Mouse (Mus musculus) frontal cortex, postnatal 36 days (tissue): ENCODE data around the gene Gatad2a.

ENCODE experiments used
- DNase-seq, 2 experiments: peaks; one replicate each; pipeline ENCODE4 v3.0.0; 2022; ENCODE audit warnings: low spot score in 2 of 2

Gene Gatad2a

DNA sequence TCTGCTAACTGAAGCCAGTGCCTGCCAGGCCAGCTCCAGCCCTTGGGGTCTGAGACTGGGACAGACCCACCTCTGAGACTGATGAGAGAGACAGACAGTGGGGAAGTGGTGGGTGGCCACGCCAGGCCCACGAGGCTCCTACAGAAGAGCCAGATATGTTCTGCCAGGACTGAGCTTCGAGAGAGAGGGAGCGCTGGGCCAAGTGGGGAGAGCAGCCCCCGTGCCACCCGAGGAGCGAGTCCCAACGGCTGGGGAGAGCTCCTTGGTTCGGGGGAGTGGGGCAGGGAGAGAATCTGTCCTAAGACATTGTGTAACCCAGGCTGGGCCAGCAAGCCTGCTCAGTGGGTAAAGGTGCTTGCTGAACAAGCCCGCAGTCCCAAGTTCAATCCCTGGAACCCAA, 119.2 kb downstream of the Gatad2a start:
- no peak for DNase-seq

DNA sequence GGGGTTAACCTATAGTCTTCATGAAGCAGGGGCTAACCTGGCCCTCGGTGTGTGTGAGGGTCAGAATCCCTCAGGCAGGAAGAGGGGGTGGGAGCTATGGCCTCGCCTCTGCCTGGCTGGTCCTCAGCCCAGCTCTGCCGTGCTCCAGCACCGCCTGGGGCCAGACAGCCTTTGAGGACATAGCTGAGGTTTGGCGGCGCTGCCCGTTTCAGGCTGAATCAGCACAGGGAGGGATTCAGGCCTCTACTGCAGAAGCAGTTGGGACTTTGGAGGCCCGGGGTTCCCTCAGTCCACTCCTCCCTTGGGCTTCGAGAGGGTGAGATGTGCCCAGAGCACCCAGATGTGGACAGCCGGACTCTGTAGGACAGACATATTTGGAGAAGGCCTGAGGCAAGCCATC, 120.1 kb downstream of the Gatad2a start:
- no peak for DNase-seq

DNA sequence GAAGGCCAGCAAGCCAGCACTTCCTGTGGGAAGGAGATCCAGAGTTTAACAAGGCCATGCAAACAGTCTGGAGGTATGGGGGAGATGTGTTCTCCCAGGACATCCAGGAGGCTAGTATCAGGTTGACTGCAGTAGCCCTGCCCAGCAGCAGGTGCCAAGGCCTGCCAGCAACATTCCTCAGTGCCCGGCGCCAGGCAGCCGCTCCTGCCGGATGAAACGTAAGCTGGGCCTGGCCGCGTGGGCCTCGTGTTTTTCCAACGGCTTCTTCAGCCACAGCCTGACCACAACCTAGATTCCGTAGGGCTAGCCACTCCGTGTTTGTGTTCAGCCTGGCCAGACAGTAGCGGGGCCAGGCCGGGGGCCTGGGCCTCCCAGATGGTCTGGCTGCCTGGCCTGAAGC, 121.5 kb downstream of the Gatad2a start:
- no peak for DNase-seq

- peak; percentile 80 to 82 for DNase-seq
Measured at GRCm38 (mm10) chr8:69874155-69874554, 122.0 kb downstream of the Gatad2a start.

DNA sequence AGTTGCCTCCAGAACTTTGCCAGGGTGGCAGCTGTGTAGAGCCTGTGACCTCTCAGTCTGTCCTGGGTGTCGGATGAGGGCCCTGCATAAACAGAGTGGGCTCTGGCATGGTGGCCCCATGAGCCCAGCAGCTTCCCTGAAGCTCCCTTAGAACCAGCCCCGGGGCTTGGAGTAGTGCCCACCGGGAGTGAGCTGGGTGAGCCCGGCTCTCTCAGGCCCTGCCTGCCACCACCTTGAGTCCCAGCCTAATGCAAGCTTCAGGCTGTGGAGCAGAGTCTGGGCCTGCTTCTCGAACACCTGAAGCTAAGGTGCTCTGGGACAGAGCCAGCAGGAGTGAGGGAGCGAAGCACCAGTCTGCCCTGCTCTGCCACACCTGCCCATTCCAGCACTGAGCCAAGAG, 125.3 kb downstream of the Gatad2a start:
- no peak for DNase-seq

GRCm38 (mm10) chr8:69870003-69870765, 126.0 kb downstream of the Gatad2a start:
- no peak for DNase-seq

GRCm38 (mm10) chr8:69867696-69868326, 128.4 kb downstream of the Gatad2a start:
- no peak for DNase-seq

DNA sequence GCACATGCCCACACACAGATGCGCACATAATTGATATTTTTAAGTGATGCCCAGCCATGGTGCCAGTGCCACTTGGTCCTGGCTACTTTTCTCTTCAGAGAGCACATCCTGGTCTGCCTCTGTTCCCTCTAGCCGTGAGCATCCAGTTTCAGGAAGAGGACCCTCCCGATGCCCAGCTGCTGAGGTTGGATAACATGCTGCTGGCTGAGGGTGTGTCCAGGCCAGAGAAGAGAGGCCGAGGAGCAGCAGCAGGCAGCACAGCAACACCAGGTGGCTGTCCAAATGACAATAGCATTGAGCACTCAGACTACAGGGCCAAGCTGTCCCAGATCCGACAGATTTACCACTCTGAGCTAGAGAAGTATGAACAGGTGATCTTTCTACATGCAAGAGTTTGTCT, 132.0 kb downstream of the Gatad2a start:
- DNase-seq: no peak

DNA sequence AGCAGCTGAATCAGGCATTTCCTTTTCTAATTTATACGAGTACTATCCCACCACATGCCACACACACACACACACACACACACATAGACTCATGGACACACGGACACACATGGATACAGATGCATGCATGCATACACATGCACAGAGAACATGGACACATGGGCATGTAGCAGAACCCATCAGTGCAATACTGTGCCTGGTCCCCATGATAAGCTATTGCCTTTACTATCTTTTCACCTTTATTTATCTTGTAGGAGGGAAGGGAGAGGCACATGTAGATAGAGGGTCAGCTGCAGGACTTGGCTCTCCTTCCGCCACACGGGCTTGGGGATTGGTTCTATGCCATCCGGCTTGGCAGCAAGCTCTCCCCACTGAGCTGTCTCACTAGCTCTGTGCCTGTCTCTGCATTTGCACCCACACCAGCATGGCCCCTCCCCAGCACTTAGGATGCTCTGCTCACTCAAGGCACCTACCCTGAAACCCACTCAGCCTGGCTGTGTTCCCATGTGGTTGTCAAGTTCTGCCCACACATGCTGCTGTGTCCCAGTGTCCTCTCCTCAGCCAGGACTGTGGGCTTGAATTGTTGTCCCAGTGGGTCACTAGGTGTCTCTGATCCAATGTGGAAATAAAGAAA, 132.7 kb downstream of the Gatad2a start:
- DNase-seq: no peak

- DNase-seq: no peak
Measured at GRCm38 (mm10) chr8:69861251-69861650, 134.9 kb downstream of the Gatad2a start.

DNA sequence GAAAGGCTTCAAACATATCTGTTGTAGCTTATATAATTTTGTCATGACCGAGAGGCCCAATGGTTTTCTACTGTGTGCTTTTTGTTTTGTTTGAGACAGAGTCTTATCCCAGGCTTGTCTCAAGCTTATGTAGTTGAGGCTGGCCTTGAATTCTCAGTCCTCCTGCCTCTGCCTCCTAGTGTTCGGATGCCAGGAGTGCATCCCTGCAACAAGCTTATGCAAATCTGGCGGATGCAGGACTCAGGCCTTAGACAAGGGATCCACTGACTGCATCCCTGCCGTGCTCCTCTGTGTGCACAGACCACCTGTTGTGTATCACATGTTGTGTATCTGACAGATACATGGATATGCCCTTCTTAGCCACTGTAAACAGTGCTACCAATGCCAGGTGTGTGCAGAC, 135.4 kb downstream of the Gatad2a start:
- no peak for DNase-seq
